Comparison of ENCODE assay signal across 18 mouse cellular contexts in the genomic region with DNA sequence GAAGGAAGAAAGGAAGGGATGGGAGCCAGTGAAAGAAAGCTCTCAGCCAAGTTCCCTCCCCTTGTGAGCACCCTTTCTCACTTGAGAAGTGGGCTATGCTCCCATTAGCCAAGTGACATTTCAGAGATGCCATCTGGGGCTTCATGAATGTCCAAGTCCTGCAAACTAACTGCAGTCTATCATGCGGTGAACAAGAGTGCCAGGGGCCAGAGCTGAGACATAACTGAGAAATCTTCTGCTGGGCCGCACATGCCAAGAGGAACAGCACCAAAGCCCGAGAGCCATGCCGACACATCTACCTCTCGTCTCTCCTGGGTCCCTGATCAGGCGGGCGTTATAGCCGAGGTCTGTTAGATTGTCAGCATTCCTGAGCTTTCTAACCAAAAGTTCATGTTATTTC.
"Had no signal": no experiment of that assay in that cellular context is flagged by ENCODE, and none has a peak within 500 bp of the region (broad histone marks: within the 10 kb centered on the region; RNA-seq: fewer than 3 reads in every experiment).

No protein-coding gene starts in this region.

- H3K9ac ChIP-seq: limb, embryonic 12.5 days; liver, embryonic 13.5 days; liver, postnatal 0 days; lung, embryonic 15.5 days had no signal

- H3K9me3 ChIP-seq: limb, embryonic 12.5 days; liver, embryonic 13.5 days; lung, embryonic 15.5 days had no signal

- H3K4me1 ChIP-seq: limb, embryonic 12.5 days; liver, embryonic 13.5 days; lung, embryonic 15.5 days; megakaryocyte, embryonic 14.5 days had no signal

- H3K27me3 ChIP-seq: limb, embryonic 12.5 days; liver, embryonic 13.5 days; lung, embryonic 15.5 days; megakaryocyte, embryonic 14.5 days had no signal

- DNase-seq: kidney, postnatal 10 days; kidney, postnatal 4 days; liver; liver, embryonic 13.5 days; liver, postnatal 0 days; lung, postnatal 14 days; retina, postnatal 1 day; right cerebral cortex, postnatal 4 days; spleen, adult 18-20 months; thymus, adult 18-20 months; thymus, postnatal 14 days had no signal

- H3K27ac ChIP-seq: left cerebral cortex, adult 2 months; limb, embryonic 12.5 days; liver, embryonic 13.5 days; lung, embryonic 15.5 days; macrophage had no signal

- H3K4me2 ChIP-seq: limb, embryonic 12.5 days; liver, embryonic 13.5 days; lung, embryonic 15.5 days; midbrain, embryonic 11.5 days had no signal

- ATAC-seq: liver, postnatal 0 days; midbrain, embryonic 16.5 days had no signal

- H3K36me3 ChIP-seq: limb, embryonic 12.5 days; liver, embryonic 13.5 days; lung, embryonic 15.5 days had no signal

- H3K4me3 ChIP-seq: left cerebral cortex, adult 2 months; limb, embryonic 12.5 days; liver, embryonic 13.5 days; lung, embryonic 15.5 days; megakaryocyte, embryonic 14.5 days had no signal
